Mouse (Mus musculus) lung, postnatal 0 days (tissue): ENCODE data around the gene Tmprss11e.

Experiments
- CTCF ChIP-seq: IDR thresholded peaks from 2 replicates; pipeline ENCODE4 v1.5.1; 2016; ENCODE audit warnings: antibody characterized with exemption, mild to moderate bottlenecking
- EP300 ChIP-seq: IDR thresholded peaks from 2 replicates; pipeline ENCODE4 v1.6.1; 2016; ENCODE audit warnings: antibody characterized with exemption, mild to moderate bottlenecking, control low read depth

GRCm38 (mm10) chr5:86676262-86676661, 69.4 kb downstream of the Tmprss11e start, which contains the start of gene Tmprss11b:
- no peak for TF ChIP-seq CTCF
- no peak for TF ChIP-seq EP300
